8 mouse cellular contexts compared by ENCODE assay signal in the genomic region with DNA sequence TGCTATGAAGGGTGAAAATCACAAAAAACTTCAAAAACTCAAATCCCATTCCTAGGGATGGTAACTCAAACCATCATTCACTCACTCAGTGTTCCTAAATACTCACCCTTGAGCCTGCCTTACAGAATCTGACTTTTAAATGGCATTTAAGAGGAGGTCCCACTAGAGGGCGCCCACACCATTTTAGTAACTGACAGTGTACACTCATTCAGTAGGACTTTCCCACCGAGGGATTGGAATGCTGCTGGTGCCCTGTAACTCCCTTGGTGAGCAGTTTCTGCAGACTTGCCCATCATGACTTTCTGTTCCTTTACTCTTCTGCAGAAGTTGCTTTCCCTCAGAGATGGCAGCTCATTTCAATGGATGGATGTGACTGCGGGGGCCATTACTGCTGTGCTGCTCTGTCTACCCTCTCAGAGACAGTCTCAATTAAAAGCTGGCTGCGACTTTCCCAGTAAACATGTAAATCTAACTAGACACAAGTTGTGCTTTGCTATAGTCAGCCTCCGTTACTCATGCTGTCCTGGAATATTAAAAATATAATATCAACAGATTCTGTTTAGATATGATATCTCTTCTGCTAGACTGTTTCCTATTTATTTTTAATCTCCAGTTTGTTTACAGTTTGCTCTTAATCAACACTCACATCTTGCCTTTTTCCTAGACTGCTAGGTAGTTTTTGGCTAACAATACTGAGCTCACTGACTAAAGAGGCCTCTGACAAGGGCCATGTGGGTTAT.
A peak's percentile ranks its signal among the peaks of the same experiment; 100 is the strongest.
DNase-seq lines count a peak whose midpoint lies in the region; ATAC-seq and TF ChIP-seq lines count a peak whose summit lies in the region.

No protein-coding gene starts in this region.

- H3K9ac ChIP-seq in heart, embryonic 14.5 days (ENCODE audit: low read length): no peak overlapping the region
- H3K9ac ChIP-seq in liver, embryonic 13.5 days: no peak overlapping the region
- no peak overlapping the region for H3K9ac ChIP-seq in neural tube, embryonic 13.5 days

- WGBS in heart, embryonic 14.5 days: 33% methylated on average over 5 of the region's 5 CpGs
- WGBS in liver, embryonic 13.5 days (ENCODE audit: insufficient replicate concordance): 36% methylated on average over 5 of the region's 5 CpGs
- 47% methylated on average over 5 of the region's 5 CpGs for WGBS in neural tube, embryonic 13.5 days

- H3K36me3 ChIP-seq in heart, embryonic 14.5 days (ENCODE audit: control insufficient read depth, insufficient read depth, low read length): peaks cover 87% of the 10 kb centered on the region
- H3K36me3 ChIP-seq in liver, embryonic 13.5 days: 0 out of 2 replicates have a peak, but pooled peaks cover 7% of the 10 kb centered on the region
- H3K36me3 ChIP-seq in neural tube, embryonic 13.5 days: peaks cover 38% of the 10 kb centered on the region

- TF ChIP-seq CTCF in brain, embryonic 14.5 days (IDR thresholded peaks at IDR 0.05; ENCODE audit: borderline replicate concordance, extremely low read depth, insufficient read depth, insufficient read length): peak; percentile 71; the same call in 1 of the 2 replicates

- no peaks in the 10 kb centered on the region for H3K9me3 ChIP-seq in heart, embryonic 14.5 days (ENCODE audit: control insufficient read depth, low read length)
- H3K9me3 ChIP-seq in liver, embryonic 13.5 days (replicated peaks): no peaks in the 10 kb centered on the region
- no peaks in the 10 kb centered on the region for H3K9me3 ChIP-seq in neural tube, embryonic 13.5 days

- peaks cover 0 to 11% of the 10 kb centered on the region in 2 experiments; a peak in 2 of 4 replicates for H3K4me1 ChIP-seq in heart, embryonic 14.5 days (ENCODE audit: control insufficient read depth in 2 of 2, insufficient read depth in 2 of 2, low read length in 2 of 2)
- no peaks in the 10 kb centered on the region for H3K4me1 ChIP-seq in liver, embryonic 13.5 days (replicated peaks)
- no peaks in the 10 kb centered on the region for H3K4me1 ChIP-seq in neural tube, embryonic 13.5 days (replicated peaks)

- H3K4me3 ChIP-seq in heart, embryonic 14.5 days (ENCODE audit: control insufficient read depth in 1 of 2, insufficient read depth in 1 of 2, low read depth in 1 of 2, low read length in 2 of 2): no peak overlapping the region
- no peak overlapping the region for H3K4me3 ChIP-seq in liver, embryonic 13.5 days (replicated peaks)
- no peak overlapping the region for H3K4me3 ChIP-seq in neural tube, embryonic 13.5 days

- TF ChIP-seq POLR2A in brain, embryonic 14.5 days (IDR thresholded peaks at IDR 0.05; ENCODE audit: borderline replicate concordance, extremely low read depth, insufficient read depth, insufficient read length, poor library complexity, severe bottlenecking): no peak

- peak; percentile 34 for ATAC-seq in CD4-positive, CD25-positive, alpha-beta regulatory T cell, adult 4 months
- peak; percentile 61; the same call in 1 of the 2 replicates for ATAC-seq in heart, embryonic 14.5 days (ENCODE audit: insufficient number of reproducible peaks, insufficient read depth, low FRiP score, low read depth)
- peak; percentile 45; the same call in 1 of the 2 replicates for ATAC-seq in liver, embryonic 13.5 days (ENCODE audit: low read depth)
- peak; percentile 71 for ATAC-seq in neural tube, embryonic 13.5 days (ENCODE audit: low read depth)

- H3K4me2 ChIP-seq in heart, embryonic 14.5 days (ENCODE audit: low read length): no peak overlapping the region
- H3K4me2 ChIP-seq in liver, embryonic 13.5 days: no peak overlapping the region
- H3K4me2 ChIP-seq in neural tube, embryonic 13.5 days: no peak overlapping the region

- H3K27me3 ChIP-seq in heart, embryonic 14.5 days (ENCODE audit: control insufficient read depth, insufficient read depth, low read length): no peaks in the 10 kb centered on the region
- no peaks in the 10 kb centered on the region for H3K27me3 ChIP-seq in liver, embryonic 13.5 days
- no peaks in the 10 kb centered on the region for H3K27me3 ChIP-seq in neural tube, embryonic 13.5 days

- no peak overlapping the region; a peak in 1 of 4 replicates for H3K27ac ChIP-seq in heart, embryonic 14.5 days (replicated peaks in 1 of 2; ENCODE audit: control insufficient read depth in 1 of 2, insufficient read depth in 1 of 2, low read depth in 2 of 2, low read length in 2 of 2)
- H3K27ac ChIP-seq in liver, embryonic 13.5 days: no peak overlapping the region
- H3K27ac ChIP-seq in neural tube, embryonic 13.5 days (replicated peaks): no peak overlapping the region

- peak; percentile 95 for DNase-seq in brain, embryonic 14.5 days (ENCODE audit: low read depth)
- DNase-seq in fibroblast of lung, adult 2 months (ENCODE audit: low read depth): peak; percentile 84
- DNase-seq in kidney, postnatal 25 days: peak; percentile 88 to 97
- DNase-seq in liver, embryonic 13.5 days: peak; percentile 40
- peak; percentile 93 for DNase-seq in testis, postnatal 10 days (ENCODE audit: low spot score)

Comparison
In these comparisons a context has a peak if more than half of its experiments do, and no peak if none do; other contexts are left out.
1. DNase-seq: peak in every context shown above with its lines; median percentile 95 in brain, embryonic 14.5 days; 93 in testis, postnatal 10 days; 92 in kidney, postnatal 25 days; 84 in fibroblast of lung, adult 2 months; 40 in liver, embryonic 13.5 days.